In the genomic region with DNA sequence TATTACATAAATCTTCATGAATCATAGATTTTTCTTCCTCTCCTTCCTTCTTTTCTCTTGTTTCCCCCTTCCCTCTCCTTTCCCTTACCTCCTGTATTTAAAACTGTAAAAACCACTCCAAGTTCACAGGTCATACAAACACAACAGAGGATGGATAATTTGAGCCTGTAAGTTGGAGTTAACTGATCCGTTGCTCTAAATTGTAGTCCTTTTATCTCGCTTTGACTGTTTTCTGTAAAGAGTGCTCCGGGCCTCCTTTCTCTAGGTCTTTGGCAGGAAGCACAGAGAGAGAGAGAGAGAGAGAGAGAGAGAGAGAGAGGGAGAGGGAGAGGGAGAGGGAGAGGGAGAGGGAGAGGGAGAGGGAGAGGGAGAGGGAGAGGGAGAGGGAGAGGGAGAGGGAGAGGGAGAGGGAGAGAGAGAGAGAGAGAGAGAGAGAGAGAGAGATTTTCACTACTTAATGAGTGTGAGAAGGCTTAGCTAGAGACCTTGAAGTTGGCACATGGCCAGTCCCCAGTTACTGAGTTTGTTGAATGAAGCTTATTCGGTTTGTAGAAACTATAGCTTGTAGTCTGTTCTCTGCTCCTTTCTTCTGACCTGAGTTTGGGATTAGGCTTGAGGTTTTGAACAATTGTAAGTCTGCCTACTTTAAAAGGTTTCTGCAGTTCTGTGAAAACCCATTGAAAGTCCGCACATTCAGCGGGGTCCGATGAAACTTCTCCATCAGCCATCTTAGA, we compare ENCODE assay signal across 7 mouse cellular contexts.
DNase-seq lines count a peak whose midpoint lies in the region; ATAC-seq lines count a peak whose summit lies in the region.

No protein-coding gene starts in this region.

- H3K27me3 ChIP-seq in lung, embryonic 16.5 days (ENCODE audit: control insufficient read depth, insufficient read depth, low read depth, low read length) = no peaks in the 10 kb centered on the region
- no peaks in the 10 kb centered on the region for H3K27me3 ChIP-seq in embryonic facial prominence, embryonic 15.5 days
- H3K27me3 ChIP-seq in hindbrain, embryonic 13.5 days = no peaks in the 10 kb centered on the region
- no peaks in the 10 kb centered on the region for H3K27me3 ChIP-seq in midbrain, embryonic 13.5 days

- no peak overlapping the region for H3K4me3 ChIP-seq in lung, embryonic 16.5 days (ENCODE audit: low read length)
- no peak overlapping the region for H3K4me3 ChIP-seq in embryonic facial prominence, embryonic 15.5 days (replicated peaks)
- H3K4me3 ChIP-seq in hindbrain, embryonic 13.5 days = no peak overlapping the region
- no peak overlapping the region for H3K4me3 ChIP-seq in midbrain, embryonic 13.5 days (replicated peaks)

- DNase-seq in lung, postnatal 25 days (ENCODE audit: low spot score) = no peak
- no peak for DNase-seq in spleen, adult 12 weeks (ENCODE audit: low spot score)
- DNase-seq in layer of hippocampus, adult 9-10 months (ENCODE audit: low spot score) = no peak

- peak overlapping the region; percentile 42 for H3K4me2 ChIP-seq in lung, embryonic 16.5 days (ENCODE audit: low read depth, low read length)
- H3K4me2 ChIP-seq in embryonic facial prominence, embryonic 15.5 days (replicated peaks) = no peak overlapping the region
- no peak overlapping the region for H3K4me2 ChIP-seq in hindbrain, embryonic 13.5 days
- no peak overlapping the region for H3K4me2 ChIP-seq in midbrain, embryonic 13.5 days (replicated peaks)

- H3K4me1 ChIP-seq in lung, embryonic 16.5 days (replicated peaks; ENCODE audit: control insufficient read depth, insufficient read depth, low read length) = peaks cover 21% of the 10 kb centered on the region
- H3K4me1 ChIP-seq in embryonic facial prominence, embryonic 15.5 days = peaks cover 13% of the 10 kb centered on the region
- peaks cover 22% of the 10 kb centered on the region for H3K4me1 ChIP-seq in hindbrain, embryonic 13.5 days (replicated peaks)
- peaks cover 25% of the 10 kb centered on the region for H3K4me1 ChIP-seq in midbrain, embryonic 13.5 days (replicated peaks)

- no peak overlapping the region for H3K9ac ChIP-seq in lung, embryonic 16.5 days (ENCODE audit: low read length)
- no peak overlapping the region for H3K9ac ChIP-seq in embryonic facial prominence, embryonic 15.5 days
- H3K9ac ChIP-seq in hindbrain, embryonic 13.5 days = no peak overlapping the region
- H3K9ac ChIP-seq in midbrain, embryonic 13.5 days (replicated peaks) = no peak overlapping the region

- ATAC-seq in lung, embryonic 16.5 days (ENCODE audit: low read depth) = peak; percentile 71
- ATAC-seq in embryonic facial prominence, embryonic 15.5 days (ENCODE audit: insufficient number of reproducible peaks, low FRiP score, low TSS enrichment, low read depth) = no peak
- no peak for ATAC-seq in hindbrain, embryonic 13.5 days (ENCODE audit: low FRiP score)
- peak; percentile 70 for ATAC-seq in midbrain, embryonic 13.5 days

- no peaks in the 10 kb centered on the region for H3K9me3 ChIP-seq in lung, embryonic 16.5 days (ENCODE audit: control insufficient read depth, low read length)
- no peaks in the 10 kb centered on the region for H3K9me3 ChIP-seq in embryonic facial prominence, embryonic 15.5 days (replicated peaks)
- H3K9me3 ChIP-seq in hindbrain, embryonic 13.5 days = no peaks in the 10 kb centered on the region
- no peaks in the 10 kb centered on the region for H3K9me3 ChIP-seq in midbrain, embryonic 13.5 days

- 20% methylated on average over 7 of the region's 7 CpGs for WGBS in lung, embryonic 16.5 days
- WGBS in embryonic facial prominence, embryonic 15.5 days = 29% methylated on average over 7 of the region's 7 CpGs
- 54% methylated on average over 7 of the region's 7 CpGs for WGBS in hindbrain, embryonic 13.5 days
- 37% methylated on average over 7 of the region's 7 CpGs for WGBS in midbrain, embryonic 13.5 days

- peak overlapping the region; percentile 96 for H3K27ac ChIP-seq in lung, embryonic 16.5 days (ENCODE audit: low read length)
- H3K27ac ChIP-seq in embryonic facial prominence, embryonic 15.5 days (replicated peaks) = peak overlapping the region; percentile 74
- peak overlapping the region; percentile 71 for H3K27ac ChIP-seq in hindbrain, embryonic 13.5 days
- peak overlapping the region; percentile 52 for H3K27ac ChIP-seq in midbrain, embryonic 13.5 days

- H3K36me3 ChIP-seq in lung, embryonic 16.5 days (ENCODE audit: control insufficient read depth, insufficient read depth, low read length) = no peaks in the 10 kb centered on the region
- H3K36me3 ChIP-seq in embryonic facial prominence, embryonic 15.5 days = peaks cover 8% of the 10 kb centered on the region; the same call in 1 of the 2 replicates
- peaks cover 26% of the 10 kb centered on the region for H3K36me3 ChIP-seq in hindbrain, embryonic 13.5 days
- H3K36me3 ChIP-seq in midbrain, embryonic 13.5 days = peaks cover 15% of the 10 kb centered on the region; the same call in 1 of the 2 replicates

Comparison
In these comparisons a context has a peak if more than half of its experiments do, and no peak if none do; other contexts are left out.
1. ATAC-seq: peak in lung, embryonic 16.5 days (single experiment) and midbrain, embryonic 13.5 days (single experiment); none in embryonic facial prominence, embryonic 15.5 days (single experiment) and hindbrain, embryonic 13.5 days (single experiment).
2. Peak in every context shown above with its lines, with median percentiles within 50 percentile points of each other: H3K27ac ChIP-seq.